Mouse (Mus musculus): ENCODE data around the gene Saal1. TPM values are rescaled to one million over a fixed set of nuclear protein-coding genes. Genes with fewer than 3 reads are reported as not detected.

Gene Saal1
- total RNA-seq (2023), result 10 to 100 TPM; 13.6 to 17.0 TPM

GRCm38 (mm10) chr7:46710390-46710844, at the start of gene Saal1:
TSS of gene Saal1 (minus strand) at chr7:46710680.

DNA sequence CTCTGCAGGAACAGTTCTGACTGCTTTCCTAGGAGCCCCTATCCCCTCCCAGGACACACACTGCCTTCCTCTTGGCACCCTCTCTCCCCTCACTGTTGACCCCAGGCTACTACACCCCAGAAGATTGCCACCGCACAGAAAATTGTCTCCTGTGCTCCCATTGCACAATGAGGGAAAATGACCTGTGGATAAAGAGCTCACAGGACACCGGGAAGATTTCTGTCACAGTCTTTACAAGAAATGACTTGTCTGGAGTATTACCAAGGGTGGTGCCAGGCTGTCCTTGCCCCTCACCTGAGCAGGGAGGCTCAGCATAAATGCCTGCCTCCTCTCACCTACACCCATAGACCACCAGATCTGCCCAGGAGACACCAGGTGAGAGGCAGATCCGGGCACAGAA, 41.0 kb upstream of the Saal1 start, which contains the start of gene Saa2:
TSS of gene Saa2 (plus strand) at position 301 of the 400 bp plus-strand sequence.

GRCm38 (mm10) chr7:46742880-46743279, 32.4 kb upstream of the Saal1 start, which contains the start of gene Saa1:
TSS of gene Saa1 (minus strand) at chr7:46742980.

GRCm38 (mm10) chr7:46732458-46732857, 22.0 kb upstream of the Saal1 start, which contains the start of gene Saa4:
TSS of gene Saa4 (minus strand) at chr7:46732603.

DNA sequence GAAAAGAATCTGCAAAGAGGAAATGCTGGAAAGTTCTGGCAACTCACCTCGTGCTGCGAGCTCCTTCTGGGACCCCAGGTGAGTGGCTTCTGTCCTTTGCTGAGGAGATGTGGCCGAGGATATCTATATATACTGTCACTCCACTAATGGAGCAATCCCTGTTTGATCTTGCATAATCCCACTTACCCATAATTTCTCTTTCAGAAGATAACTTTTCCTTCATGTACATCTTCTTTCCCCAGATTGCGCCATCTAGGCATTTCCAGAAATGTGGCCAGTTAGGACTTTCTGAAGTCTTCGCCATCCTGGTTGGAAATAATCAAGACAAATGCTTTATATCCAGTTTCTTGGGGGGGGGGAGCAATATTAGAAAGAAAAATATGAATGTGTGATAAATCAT, 5.1 kb upstream of the Saal1 start, which contains the start of gene Saa3:
TSS of gene Saa3 (minus strand) at position 101 of the 400 bp plus-strand sequence.

GRCm38 (mm10) chr7:46672160-46672672, 38.3 kb downstream of the Saal1 start, which contains the start of gene Tph1:
TSS of gene Tph1 (minus strand) at chr7:46672537.

DNA sequence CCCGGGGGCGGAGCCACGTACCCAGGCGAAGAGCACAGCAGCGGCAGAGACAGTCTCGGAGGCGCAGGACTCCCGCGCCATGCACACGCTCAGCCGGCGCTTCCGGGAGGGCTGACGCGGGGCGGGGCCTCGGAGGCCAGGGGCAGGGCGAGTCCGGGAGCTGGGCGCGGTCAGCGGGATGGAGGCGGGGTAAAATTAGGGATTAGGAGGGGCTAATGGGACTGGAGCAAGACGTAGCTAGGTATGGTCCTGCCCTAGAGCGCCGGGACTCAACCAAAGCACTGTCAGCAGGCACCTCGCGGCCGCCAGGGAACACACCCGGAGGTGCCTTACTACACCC, 70.8 kb downstream of the Saal1 start, which contains the start of gene Sergef:
TSS of gene Sergef (minus strand) at position 116 of the 340 bp plus-strand sequence.

Other genes with a start within 250 kb of the Saal1 start
- gene Sergef, start 70.9 kb downstream of the Saal1 start, total RNA-seq (2023), result 10 to 100 TPM; 27.2 to 28.7 TPM
- gene Tph1, start 38.1 kb downstream of the Saal1 start, total RNA-seq (2023), result not detected
- under 1 TPM in 1 of 2 experiments, not detected in 1; 0.24 TPM for gene Saa3, start 5.0 kb upstream of the Saal1 start, total RNA-seq (2023)
- not detected for gene Saa4, start 21.9 kb upstream of the Saal1 start, total RNA-seq (2023)
- not detected for gene Saa1, start 32.3 kb upstream of the Saal1 start, total RNA-seq (2023)
- not detected for gene Saa2, start 41.1 kb upstream of the Saal1 start, total RNA-seq (2023)
- gene Hps5, start 85.4 kb upstream of the Saal1 start, total RNA-seq (2023), result 10 to 100 TPM; 59.6 to 64.3 TPM
- 10 to 100 TPM; 55.1 to 61.9 TPM for gene Gtf2h1, start 85.4 kb upstream of the Saal1 start, total RNA-seq (2023)
- gene Ldha, start 130.8 kb upstream of the Saal1 start, total RNA-seq (2023), result 100 to 1,000 TPM; 159 to 161 TPM
- not detected for gene Ldhc, start 150.5 kb upstream of the Saal1 start, total RNA-seq (2023)
- gene Tsg101, start 209.3 kb upstream of the Saal1 start, total RNA-seq (2023), result 10 to 100 TPM; 58.6 to 68.4 TPM
- 10 to 100 TPM in 1 of 2 experiments, 1 to 10 TPM in 1; 7.3 to 11.6 TPM for gene Uevld, start 247.8 kb upstream of the Saal1 start, total RNA-seq (2023)

All from B cell, adult 67 days (primary cell).